In the genomic region with DNA sequence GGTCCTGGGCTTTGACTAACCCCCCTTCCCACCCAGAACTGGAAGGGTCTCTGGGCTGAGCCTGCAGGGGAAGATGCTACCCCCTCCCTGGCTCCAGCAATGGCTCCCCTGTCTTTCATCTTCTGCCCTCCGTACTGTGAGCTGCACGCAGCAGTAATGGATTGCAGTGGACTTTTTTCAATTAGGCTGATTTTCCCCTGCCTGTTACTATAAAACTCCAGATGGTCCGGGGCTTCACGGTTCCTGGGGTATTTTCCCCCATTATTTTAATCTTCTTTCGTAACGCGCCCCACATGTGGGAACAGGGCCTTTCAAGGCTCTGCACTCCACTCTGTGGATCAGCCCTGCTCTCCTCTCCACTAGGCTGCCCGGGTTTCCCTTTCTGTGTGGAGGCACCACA, we compare ENCODE assay signal across 33 mouse cellular contexts.
A peak's percentile ranks its signal among the peaks of the same experiment; 100 is the strongest.
DNase-seq lines count a peak whose midpoint lies in the region; ATAC-seq and TF ChIP-seq lines count a peak whose summit lies in the region.
"Had no signal": no experiment of that assay in that cellular context is flagged by ENCODE, and none has a peak within 500 bp of the region (broad histone marks: within the 10 kb centered on the region; RNA-seq: fewer than 3 reads in every experiment).

No protein-coding gene starts in this region.

- H3K27me3 ChIP-seq in forebrain, embryonic 10.5 days (ENCODE audit: poor library complexity, severe bottlenecking) = peaks cover 15% of the 10 kb centered on the region
- no peaks in the 10 kb centered on the region for H3K27me3 ChIP-seq in forebrain, postnatal 0 days (ENCODE audit: insufficient read depth, low read length)
- H3K27me3 ChIP-seq in embryonic facial prominence, embryonic 15.5 days = no peaks in the 10 kb centered on the region
- H3K27me3 ChIP-seq in limb, embryonic 12.5 days = peaks cover 10% of the 10 kb centered on the region; the same call in 1 of the 2 replicates
- H3K27me3 ChIP-seq: hindbrain, embryonic 12.5 days; midbrain, embryonic 13.5 days; Patski; stomach, embryonic 15.5 days had no signal

- no peak for ATAC-seq in forebrain, postnatal 0 days
- peak; percentile 73 for ATAC-seq in embryonic facial prominence, embryonic 15.5 days (ENCODE audit: insufficient number of reproducible peaks, low FRiP score, low TSS enrichment, low read depth)
- peak; percentile 77 for ATAC-seq in limb, embryonic 12.5 days (ENCODE audit: insufficient number of reproducible peaks, insufficient read depth, low FRiP score, low TSS enrichment, low read depth)
- ATAC-seq: hindbrain, postnatal 0 days; intestine, embryonic 16.5 days; lung, postnatal 0 days; midbrain, embryonic 13.5 days; Patski had no signal

- peak overlapping the region; percentile 35; the same call in 1 of the 2 replicates for H3K27ac ChIP-seq in forebrain, embryonic 10.5 days
- no peak overlapping the region for H3K27ac ChIP-seq in forebrain, postnatal 0 days (ENCODE audit: low read depth, low read length)
- H3K27ac ChIP-seq in embryonic facial prominence, embryonic 15.5 days (replicated peaks) = peak overlapping the region; percentile 84
- H3K27ac ChIP-seq in limb, embryonic 12.5 days = peak overlapping the region; percentile 70
- H3K27ac ChIP-seq: forebrain, embryonic 12.5 days; hindbrain, embryonic 12.5 days; hindbrain, postnatal 0 days; layer of hippocampus, adult 2 months; liver, embryonic 13.5 days; midbrain, embryonic 13.5 days; stomach, embryonic 15.5 days had no signal

- no peak for TF ChIP-seq CTCF in forebrain, postnatal 0 days (IDR thresholded peaks at IDR 0.05; ENCODE audit: low read depth)

- H3K36me3 ChIP-seq in forebrain, embryonic 10.5 days (replicated peaks) = no peaks in the 10 kb centered on the region
- no peaks in the 10 kb centered on the region for H3K36me3 ChIP-seq in forebrain, postnatal 0 days (ENCODE audit: insufficient read depth)
- H3K36me3 ChIP-seq in embryonic facial prominence, embryonic 15.5 days = no peaks in the 10 kb centered on the region
- no peaks in the 10 kb centered on the region for H3K36me3 ChIP-seq in limb, embryonic 12.5 days
- H3K36me3 ChIP-seq: forebrain, embryonic 12.5 days; G1E; hindbrain, embryonic 12.5 days; liver, embryonic 13.5 days; midbrain, embryonic 13.5 days; stomach, embryonic 15.5 days had no signal

- H3K9me3 ChIP-seq in forebrain, embryonic 10.5 days = no peaks in the 10 kb centered on the region
- H3K9me3 ChIP-seq in forebrain, postnatal 0 days (ENCODE audit: low read length) = no peaks in the 10 kb centered on the region
- H3K9me3 ChIP-seq in embryonic facial prominence, embryonic 15.5 days (replicated peaks) = no peaks in the 10 kb centered on the region
- no peaks in the 10 kb centered on the region for H3K9me3 ChIP-seq in limb, embryonic 12.5 days
- H3K9me3 ChIP-seq: forebrain, embryonic 12.5 days; G1E; hindbrain, embryonic 12.5 days; liver, embryonic 13.5 days; megakaryocyte, embryonic 14.5 days; midbrain, embryonic 13.5 days; stomach, embryonic 15.5 days had no signal

- peaks cover 34% of the 10 kb centered on the region for H3K4me1 ChIP-seq in forebrain, embryonic 10.5 days
- H3K4me1 ChIP-seq in forebrain, postnatal 0 days (ENCODE audit: insufficient read depth) = no peaks in the 10 kb centered on the region
- peaks cover 60% of the 10 kb centered on the region for H3K4me1 ChIP-seq in embryonic facial prominence, embryonic 15.5 days
- peaks cover 57% of the 10 kb centered on the region for H3K4me1 ChIP-seq in limb, embryonic 12.5 days (replicated peaks)
- H3K4me1 ChIP-seq: stomach, embryonic 15.5 days had no signal

- 75% methylated on average over 8 of the region's 8 CpGs for WGBS in forebrain, embryonic 10.5 days
- WGBS in forebrain, postnatal 0 days = 78% methylated on average over 8 of the region's 8 CpGs
- 28% methylated on average over 8 of the region's 8 CpGs for WGBS in embryonic facial prominence, embryonic 15.5 days
- WGBS in limb, embryonic 12.5 days = 16% methylated on average over 8 of the region's 8 CpGs

- H3K4me2 ChIP-seq in forebrain, postnatal 0 days (ENCODE audit: low read depth) = no peak overlapping the region
- no peak overlapping the region for H3K4me2 ChIP-seq in embryonic facial prominence, embryonic 15.5 days (replicated peaks)
- H3K4me2 ChIP-seq in limb, embryonic 12.5 days = no peak overlapping the region
- H3K4me2 ChIP-seq: forebrain, embryonic 12.5 days; hindbrain, embryonic 12.5 days; liver, embryonic 13.5 days; midbrain, embryonic 13.5 days; stomach, embryonic 15.5 days had no signal

- no peak for DNase-seq in forebrain, embryonic 10.5 days (ENCODE audit: extremely low spot score, low spot score)
- DNase-seq in forebrain, postnatal 0 days = no peak
- no peak for DNase-seq in thymus, postnatal 36 days
- DNase-seq in kidney, adult 8-10 months = no peak
- no peak for DNase-seq in left cerebral cortex, adult 8-10 months (ENCODE audit: low spot score in 2 of 2)
- DNase-seq: adrenal gland, postnatal 10 days; cerebellum, adult 9-10 months; cerebellum, postnatal 36 days; gastrocnemius, postnatal 14 days; heart, postnatal 14 days; kidney, adult 9 months; kidney, postnatal 10 days; left cerebral cortex, postnatal 4 days; liver, embryonic 13.5 days; lung, adult 18-20 months; lung, postnatal 4 days; retina, postnatal 1 day; right cerebral cortex, postnatal 14 days; thymus, postnatal 14 days had no signal

- H3K9ac ChIP-seq in forebrain, postnatal 0 days = no peak overlapping the region
- no peak overlapping the region for H3K9ac ChIP-seq in embryonic facial prominence, embryonic 15.5 days
- H3K9ac ChIP-seq in limb, embryonic 12.5 days (replicated peaks) = no peak overlapping the region
- H3K9ac ChIP-seq: forebrain, embryonic 12.5 days; hindbrain, embryonic 12.5 days; liver, embryonic 13.5 days; midbrain, embryonic 13.5 days; stomach, embryonic 15.5 days had no signal

- H3K4me3 ChIP-seq in forebrain, embryonic 10.5 days = no peak overlapping the region
- no peak overlapping the region for H3K4me3 ChIP-seq in forebrain, postnatal 0 days (ENCODE audit: low read depth, low read length)
- H3K4me3 ChIP-seq in embryonic facial prominence, embryonic 15.5 days (replicated peaks) = no peak overlapping the region
- H3K4me3 ChIP-seq in limb, embryonic 12.5 days (replicated peaks) = no peak overlapping the region
- H3K4me3 ChIP-seq: erythroblast, embryonic 14.5 days; forebrain, embryonic 12.5 days; hindbrain, embryonic 12.5 days; layer of hippocampus, adult 2 months; liver, embryonic 13.5 days; megakaryocyte, embryonic 14.5 days; midbrain, embryonic 13.5 days; stomach, embryonic 15.5 days had no signal
